Mouse (Mus musculus) CH12.LX (cell line): ENCODE measurements at regions not wholly inside any gene's neighbourhood (a gene's known extent, or its start where the extent isn't known, plus 50 kb on each side); places are given as distances from the start of the nearest gene placed in this dataset.

ENCODE experiments used
- DNase-seq: peaks from one replicate; pipeline ENCODE4 v3.0.0-alpha.2; 2013; ENCODE audit errors: extremely low read depth
- H3K27ac ChIP-seq: 2 replicates; pipeline ENCODE4 v1.5.1; 2012; ENCODE audit warnings: low read depth, mild to moderate bottlenecking, control low read depth, moderate library complexity; ENCODE audit not compliant: insufficient read depth
- H3K27me3 ChIP-seq: replicated peaks from 2 replicates; pipeline ENCODE3; 2012; ENCODE audit warnings: inconsistent platforms
- H3K36me3 ChIP-seq, 2 experiments: replicated peaks in 1 of 2; 2 replicates each; pipeline versions ENCODE3 to v1.6.1; 2012; ENCODE audit warnings: inconsistent platforms in 1 of 2, low read length in 1 of 2, mild to moderate bottlenecking in 1 of 2, mixed read lengths in 1 of 2, moderate library complexity in 1 of 2; ENCODE audit not compliant: control insufficient read depth in 1 of 2, insufficient read depth in 1 of 2
- H3K4me1 ChIP-seq, 2 experiments: 2 replicates each; pipeline ENCODE4 v1.6.1; 2012; ENCODE audit warnings: inconsistent platforms in 1 of 2, moderate library complexity in 1 of 2; ENCODE audit not compliant: insufficient read depth in 2 of 2, control insufficient read depth in 1 of 2
- H3K4me2 ChIP-seq: 2 replicates; pipeline ENCODE4 v1.6.1; 2012; ENCODE audit warnings: low read depth, mild to moderate bottlenecking, control low read depth; ENCODE audit not compliant: poor library complexity, insufficient read depth, severe bottlenecking
- H3K4me3 ChIP-seq, 3 experiments: fragments of 150-350 bp in 1 of 3; sonication (generic) in 1 of 3; replicated peaks in 1 of 3; 2 replicates each; pipeline versions ENCODE3 to v1.5.1; 2011 to 2012; ENCODE audit warnings: low read depth in 2 of 3, low read length in 2 of 3, mild to moderate bottlenecking in 2 of 3, moderate library complexity in 2 of 3, control low read depth in 1 of 3, improper control_type of control experiment in 1 of 3, inconsistent platforms in 1 of 3, mixed read lengths in 1 of 3; ENCODE audit not compliant: poor library complexity in 1 of 3
- H3K79me2 ChIP-seq: replicated peaks from 2 replicates; pipeline ENCODE4 v1.6.1; 2012; ENCODE audit warnings: mild to moderate bottlenecking, moderate library complexity; ENCODE audit not compliant: control insufficient read depth, poor library complexity, insufficient read depth, severe bottlenecking; ENCODE audit errors: extremely low read depth
- H3K9ac ChIP-seq: 2 replicates; pipeline ENCODE4 v1.6.1; 2012; ENCODE audit warnings: low read depth, mild to moderate bottlenecking, control low read depth, moderate library complexity; ENCODE audit not compliant: insufficient read depth
- H3K9me3 ChIP-seq: replicated peaks from 2 replicates; pipeline ENCODE3; 2012; ENCODE audit warnings: low read length, inconsistent platforms, mixed read lengths
- CTCF ChIP-seq, 2 experiments: IDR thresholded peaks in 1 of 2; conservative IDR thresholded peaks in 1 of 2; 2 replicates each; pipeline ENCODE4 v1.5.1; 2011 to 2012; ENCODE audit warnings: low read depth in 2 of 2, low read length in 2 of 2, improper control_type of control experiment in 1 of 2, inconsistent platforms in 1 of 2, mild to moderate bottlenecking in 1 of 2, moderate library complexity in 1 of 2
- MAFK ChIP-seq: IDR thresholded peaks from 2 replicates; pipeline ENCODE4 v1.6.1; 2011; ENCODE audit warnings: low read length, improper control_type of control experiment; ENCODE audit not compliant: insufficient replicate concordance
- SMC3 ChIP-seq: IDR thresholded peaks from 2 replicates; pipeline ENCODE4 v1.6.1; 2011; ENCODE audit warnings: low read depth, low read length, improper control_type of control experiment
- dilution Hi-C: fragments of 300-500 bp; cut with MboI; formaldehyde crosslinking; loops from 2 replicates; pipeline ENCODE4 v1.14.3; 2020; ENCODE audit warnings: low sequenced_read_pairs; ENCODE audit not compliant: extremely low pct_unique_long_range_greater_than_20kb, extremely low pct_ligation_motif_present
- in situ Hi-C: fragments of 300-500 bp; cut with MboI; formaldehyde crosslinking; loops from 3 replicates; pipeline ENCODE4 v1.14.3; 2019; ENCODE audit warnings: low sequenced_read_pairs, low pct_ligation_motif_present, low pct_unique_long_range_greater_than_20kb, mixed read lengths

GRCm38 (mm10) chr1:140958856-140959255 lies 712.9 kb downstream of the Kcnt2 start:
- in situ Hi-C loops (no loop called here), dilution Hi-C loops (no loop called here)
- Histone ChIP-seq H3K36me3 (no peaks in the 10 kb centered on the region), H3K79me2 (no peaks in the 10 kb centered on the region), H3K4me2 (no peak overlapping the region), H3K4me1 (no peaks in the 10 kb centered on the region), H3K27ac (no peak overlapping the region), H3K9me3 (peaks cover 9% of the 10 kb centered on the region)
- no peak for DNase-seq
- no peak for TF ChIP-seq CTCF (conservative IDR thresholded peaks at IDR 0.05 in 1 of 2, IDR thresholded peaks at IDR 0.05 in 1 of 2; ENCODE audit: low read depth in 2 of 2, low read length in 2 of 2)
- TF ChIP-seq, all 38 proteins: peak for 0
- Histone ChIP-seq H3K4me3 (no peak overlapping the region), H3K27me3 (no peaks in the 10 kb centered on the region), H3K9ac (no peak overlapping the region)

- dilution Hi-C loops, result no loop called here
- no peak overlapping the region for H3K27ac ChIP-seq
- H3K4me2 ChIP-seq, result no peak overlapping the region
- H3K79me2 ChIP-seq, result no peaks in the 10 kb centered on the region
- H3K9ac ChIP-seq, result no peak overlapping the region
- H3K9me3 ChIP-seq, result peaks cover 20% of the 10 kb centered on the region
- H3K36me3 ChIP-seq, result no peaks in the 10 kb centered on the region
- no peaks in the 10 kb centered on the region for H3K27me3 ChIP-seq
- no peak for TF ChIP-seq SMC3
- TF ChIP-seq MAFK, result peak; percentile 47; the same call in 1 of the 2 replicates
- in situ Hi-C loops, result no loop called here
- no peak overlapping the region for H3K4me3 ChIP-seq
- H3K4me1 ChIP-seq, result no peaks in the 10 kb centered on the region
- DNase-seq, result no peak
Measured at GRCm38 (mm10) chr1:141001821-141002220, 755.9 kb downstream of the Kcnt2 start.
